Mouse (Mus musculus) 416B (cell line): Measurements from ENCODE around the gene Fgfr1op2.
A peak's percentile ranks its signal among the peaks of the same experiment; 100 is the strongest.
"Not testable (repeated sequence)": the region's sequence is repeated elsewhere in the genome, so short reads cannot be mapped to it uniquely, and the experiment has no call there.

Experiments
- DNase-seq: peaks from one replicate; pipeline ENCODE4 v3.0.0; 2011; ENCODE audit warnings: low read depth

Gene Fgfr1op2

GRCm38 (mm10) chr6:146576903-146577302, at the start of gene Fgfr1op2:
TSS of gene Fgfr1op2 (plus strand) at chr6:146577203.
- DNase-seq: peak; percentile 41

GRCm38 (mm10) chr6:146527537-146527936, 49.5 kb upstream of the Fgfr1op2 start:
- DNase-seq: no peak

GRCm38 (mm10) chr6:146530363-146530762, 46.6 kb upstream of the Fgfr1op2 start:
- DNase-seq: no peak

GRCm38 (mm10) chr6:146530769-146531168, 46.2 kb upstream of the Fgfr1op2 start:
- peak; percentile 51 for DNase-seq

GRCm38 (mm10) chr6:146533146-146533545, 43.9 kb upstream of the Fgfr1op2 start:
- DNase-seq: peak; percentile 56

GRCm38 (mm10) chr6:146535501-146535900, 41.5 kb upstream of the Fgfr1op2 start:
- DNase-seq: no peak

GRCm38 (mm10) chr6:146537111-146537510, 39.9 kb upstream of the Fgfr1op2 start:
- no peak for DNase-seq

GRCm38 (mm10) chr6:146538071-146538470, 38.9 kb upstream of the Fgfr1op2 start:
- no peak for DNase-seq

GRCm38 (mm10) chr6:146538661-146539060, 38.3 kb upstream of the Fgfr1op2 start:
- DNase-seq: no peak

GRCm38 (mm10) chr6:146540386-146540785, 36.6 kb upstream of the Fgfr1op2 start:
- no peak for DNase-seq

GRCm38 (mm10) chr6:146544622-146545021, 32.4 kb upstream of the Fgfr1op2 start:
- DNase-seq: peak; percentile 64

GRCm38 (mm10) chr6:146545289-146545865, 31.6 kb upstream of the Fgfr1op2 start:
- DNase-seq: no peak

GRCm38 (mm10) chr6:146550421-146550820, 26.6 kb upstream of the Fgfr1op2 start:
- peak; percentile 46 for DNase-seq

GRCm38 (mm10) chr6:146551326-146551725, 25.7 kb upstream of the Fgfr1op2 start:
- no peak for DNase-seq

GRCm38 (mm10) chr6:146562461-146562860, 14.5 kb upstream of the Fgfr1op2 start:
- DNase-seq: not testable (repeated sequence)

GRCm38 (mm10) chr6:146572073-146572472, 4.9 kb upstream of the Fgfr1op2 start:
- DNase-seq: no peak

GRCm38 (mm10) chr6:146577310-146578109, 507 bp downstream of the Fgfr1op2 start, which contains the start of gene Ints13:
TSS of gene Ints13 (minus strand) at chr6:146577835.
- DNase-seq: peak; percentile 100

GRCm38 (mm10) chr6:146578111-146578531, 1.1 kb downstream of the Fgfr1op2 start:
- peak; percentile 72 for DNase-seq

GRCm38 (mm10) chr6:146578586-146578985, 1.6 kb downstream of the Fgfr1op2 start:
- DNase-seq: peak; percentile 70

- peak; percentile 71 for DNase-seq
Observed at GRCm38 (mm10) chr6:146580381-146580926, 3.5 kb downstream of the Fgfr1op2 start.

GRCm38 (mm10) chr6:146583366-146584046, 6.5 kb downstream of the Fgfr1op2 start:
- DNase-seq: no peak

GRCm38 (mm10) chr6:146585134-146585533, 8.1 kb downstream of the Fgfr1op2 start:
- DNase-seq: no peak
